Mouse (Mus musculus) testis, adult 2 months (tissue): ENCODE data around the gene Khsrp. TPM values are rescaled to one million over a fixed set of nuclear protein-coding genes. Genes with fewer than 3 reads are reported as not detected.

ENCODE experiments used
- H3K27ac ChIP-seq: fragments of 200-500 bp; 2 replicates; pipeline ENCODE4 v1.5.1; 2012; ENCODE audit warnings: low read depth, low read length; ENCODE audit not compliant: control insufficient read depth, insufficient read depth
- H3K27me3 ChIP-seq: fragments of 200-500 bp; 2 replicates; pipeline ENCODE4 v1.6.1; 2012; ENCODE audit warnings: mild to moderate bottlenecking, low read length, moderate library complexity; ENCODE audit not compliant: control insufficient read depth, insufficient read depth
- H3K36me3 ChIP-seq: fragments of 200-500 bp; 2 replicates; pipeline ENCODE4 v1.6.1; 2012; ENCODE audit warnings: mild to moderate bottlenecking, low read length; ENCODE audit not compliant: control insufficient read depth, insufficient read depth
- H3K4me1 ChIP-seq: fragments of 200-500 bp; 2 replicates; pipeline ENCODE4 v1.6.1; 2012; ENCODE audit warnings: low read length; ENCODE audit not compliant: control insufficient read depth, insufficient read depth
- H3K4me3 ChIP-seq: fragments of 200-500 bp; 2 replicates; pipeline ENCODE4 v1.5.1; 2012; ENCODE audit warnings: low read depth, mild to moderate bottlenecking, low read length, moderate library complexity, mixed read lengths; ENCODE audit not compliant: control insufficient read depth
- CTCF ChIP-seq: fragments of 200-500 bp; IDR thresholded peaks from 2 replicates; pipeline ENCODE4 v1.5.1; 2012; ENCODE audit warnings: low read depth, mild to moderate bottlenecking, inconsistent platforms, low read length, moderate library complexity; ENCODE audit not compliant: control insufficient read depth, insufficient read depth, insufficient replicate concordance
- POLR2A ChIP-seq: fragments of 200-500 bp; IDR thresholded peaks from 2 replicates; pipeline ENCODE4 v1.6.1; 2012; ENCODE audit warnings: low read depth, mild to moderate bottlenecking, inconsistent platforms, low read length, moderate library complexity; ENCODE audit not compliant: control insufficient read depth
- polyA plus RNA-seq: library from polyadenylated mRNA; depleted of rRNA; stranded (reverse); fragments of >200 nt; gene quantifications from 2 replicates; pipeline ENCODE4 v1.2.3, GENCODE M21; 2012; rRNA removed

Gene Khsrp
- polyA plus RNA-seq, 1 experiment = 45.2 TPM

DNA sequence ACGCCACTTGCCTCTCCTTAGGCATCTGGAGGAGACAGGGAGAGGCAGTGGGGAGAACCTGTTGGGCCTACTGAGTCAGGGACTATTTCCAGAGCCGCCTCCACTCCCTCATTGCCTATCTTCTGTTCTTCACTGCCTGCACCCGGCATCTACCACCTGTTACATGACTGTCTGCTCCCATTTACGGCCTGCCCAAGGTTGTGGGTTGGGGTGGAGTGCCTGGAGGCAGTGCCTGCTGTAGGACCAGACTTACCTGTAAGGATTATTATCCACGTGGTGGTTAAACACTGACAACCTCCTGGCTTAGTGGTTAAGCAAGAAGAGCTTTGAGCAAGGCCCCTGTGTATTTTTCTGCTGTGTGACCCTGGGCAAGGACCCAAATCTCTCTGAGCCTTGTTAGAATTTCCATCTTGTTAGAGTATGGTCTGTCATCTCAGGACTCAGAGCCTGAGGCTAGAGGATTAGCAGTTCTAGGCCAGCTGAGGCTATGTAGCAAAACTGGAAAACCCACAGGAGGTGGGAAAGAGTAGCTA, 56.5 kb downstream of the Khsrp start:
- TF ChIP-seq POLR2A (no peak), CTCF (no peak)
- no peaks in the 10 kb centered on the region for H3K36me3 ChIP-seq
- no peak overlapping the region for H3K27ac ChIP-seq
- H3K4me3 ChIP-seq = no peak overlapping the region
- peaks cover 5% of the 10 kb centered on the region for H3K4me1 ChIP-seq
- no peaks in the 10 kb centered on the region for H3K27me3 ChIP-seq

DNA sequence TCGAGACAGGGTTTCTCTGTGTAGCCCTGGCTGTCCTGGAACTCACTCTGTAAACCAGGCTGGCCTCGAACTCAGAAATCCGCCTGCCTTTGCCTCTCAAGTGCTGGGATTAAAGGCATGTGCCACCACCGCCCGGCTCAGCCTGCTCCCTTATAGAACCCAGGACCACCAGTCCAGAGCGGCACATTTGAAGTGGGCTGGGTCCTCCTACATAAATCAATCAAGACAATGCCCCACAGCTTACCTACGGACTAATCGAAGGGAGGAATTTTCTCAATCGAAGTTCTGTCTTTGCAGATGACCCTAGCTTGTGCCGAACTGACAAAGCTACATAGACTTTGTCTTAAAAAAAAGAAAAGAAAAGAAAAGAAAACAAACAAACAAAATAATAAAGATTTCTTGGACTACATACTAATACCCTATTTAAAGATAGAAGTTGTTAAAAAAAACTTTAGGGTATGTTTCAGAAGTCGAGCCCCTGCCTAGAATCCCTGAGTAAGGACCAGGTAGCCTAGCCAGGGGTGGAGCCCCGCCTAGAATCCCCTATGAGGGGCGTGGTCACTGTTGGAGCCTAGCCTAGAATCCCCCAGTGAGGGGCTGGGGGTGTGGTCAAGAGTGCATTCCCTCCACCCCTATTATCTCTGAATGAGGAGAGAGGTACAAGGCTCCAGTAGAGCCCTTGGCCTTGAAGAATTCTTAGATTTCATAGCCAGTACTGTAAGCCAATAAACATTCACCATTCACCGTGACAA, 57.2 kb downstream of the Khsrp start:
- Histone ChIP-seq H3K27ac (no peak overlapping the region), H3K36me3 (no peaks in the 10 kb centered on the region), H3K4me3 (no peak overlapping the region), H3K4me1 (peaks cover 5% of the 10 kb centered on the region), H3K27me3 (no peaks in the 10 kb centered on the region)
- TF ChIP-seq CTCF = no peak
- no peak for TF ChIP-seq POLR2A

Other genes with a start within 250 kb of the Khsrp start
- gene Rfx2, start 200.5 kb downstream of the Khsrp start, polyA plus RNA-seq = 312 and 332 TPM in 2 replicates
- 166 TPM in 2 replicates for gene Acsbg2, start 157.1 kb downstream of the Khsrp start, polyA plus RNA-seq
- gene 1700061G19Rik, start 156.0 kb downstream of the Khsrp start, polyA plus RNA-seq = 157 and 164 TPM in 2 replicates
- 60.6 and 73.5 TPM in 2 replicates for gene Mllt1, start 96.1 kb downstream of the Khsrp start, polyA plus RNA-seq
- not detected in 2 replicates for gene Acer1, start 49.4 kb downstream of the Khsrp start, polyA plus RNA-seq
- gene Clpp, start 41.2 kb downstream of the Khsrp start, polyA plus RNA-seq = 31.1 and 33.7 TPM in 2 replicates
- gene Alkbh7, start 34.2 kb downstream of the Khsrp start, polyA plus RNA-seq = 30.2 and 35.7 TPM in 2 replicates
- not detected in 2 replicates for gene Pspn, start 31.5 kb downstream of the Khsrp start, polyA plus RNA-seq
- gene Gtf2f1, start 20.2 kb downstream of the Khsrp start, polyA plus RNA-seq = 175 and 195 TPM in 2 replicates
- 19.7 and 21.3 TPM in 2 replicates for gene Gm17949, start 20.1 kb downstream of the Khsrp start, polyA plus RNA-seq
- 45.5 and 48.0 TPM in 2 replicates for gene Slc25a41, start 10.1 kb upstream of the Khsrp start, polyA plus RNA-seq
- gene Crb3, start 27.6 kb upstream of the Khsrp start, polyA plus RNA-seq = 2.4 and 4.3 TPM in 2 replicates
- 8.8 and 8.9 TPM in 2 replicates for gene Slc25a23, start 28.3 kb upstream of the Khsrp start, polyA plus RNA-seq
- gene Dennd1c, start 47.0 kb upstream of the Khsrp start, polyA plus RNA-seq = 0.35 and 0.41 TPM in 2 replicates
- gene Tubb4a, start 56.3 kb upstream of the Khsrp start, polyA plus RNA-seq = 0.06 and 0.08 TPM in 2 replicates
- gene Tnfsf9, start 73.8 kb upstream of the Khsrp start, polyA plus RNA-seq = 0.10 TPM in 1 of 2 replicates, not detected in the other
- gene Cd70, start 118.3 kb upstream of the Khsrp start, polyA plus RNA-seq = not detected in 2 replicates
- not detected in 2 replicates for gene Tnfsf14, start 162.7 kb upstream of the Khsrp start, polyA plus RNA-seq
- gene C3, start 196.6 kb upstream of the Khsrp start, polyA plus RNA-seq = 6.3 and 12.4 TPM in 2 replicates
- 34.1 and 37.3 TPM in 2 replicates for gene Gpr108, start 216.9 kb upstream of the Khsrp start, polyA plus RNA-seq
- gene Trip10, start 217.9 kb upstream of the Khsrp start, polyA plus RNA-seq = 4.5 and 5.6 TPM in 2 replicates
- gene Vav1, start 247.6 kb upstream of the Khsrp start, polyA plus RNA-seq = 7.4 and 8.4 TPM in 2 replicates